12 mouse cellular contexts compared by ENCODE assay signal in the genomic region with DNA sequence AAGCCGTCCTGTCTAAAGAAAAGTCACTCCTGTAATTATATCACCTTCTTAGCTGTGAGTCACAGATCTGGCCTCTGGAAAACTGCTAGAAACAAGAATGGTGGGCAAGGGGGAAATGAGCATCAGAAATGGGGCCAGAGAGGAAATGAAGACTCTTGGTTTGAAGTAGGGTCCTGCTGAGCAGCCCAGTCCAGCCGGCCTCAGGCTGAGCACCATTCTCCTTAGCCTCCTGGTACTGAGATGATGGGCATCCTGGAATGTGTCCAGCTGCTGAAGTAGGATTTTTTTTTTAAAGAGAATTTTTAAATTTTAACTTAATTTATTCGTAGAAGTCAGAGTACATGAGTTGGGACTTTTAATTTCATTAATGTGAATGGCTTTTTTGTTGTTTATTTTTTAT.
DNase-seq lines count a peak whose midpoint lies in the region; ATAC-seq lines count a peak whose summit lies in the region.
"Had no signal": no experiment of that assay in that cellular context is flagged by ENCODE, and none has a peak within 500 bp of the region (broad histone marks: within the 10 kb centered on the region; RNA-seq: fewer than 3 reads in every experiment).

No protein-coding gene starts in this region.

- ATAC-seq in kidney, embryonic 16.5 days (ENCODE audit: low FRiP score, low TSS enrichment): no peak
- peak; percentile 69; the same call in 1 of the 2 replicates for ATAC-seq in embryonic facial prominence, embryonic 12.5 days (ENCODE audit: insufficient number of reproducible peaks, insufficient read depth, low FRiP score, low TSS enrichment)
- peak; percentile 60; the same call in 1 of the 2 replicates for ATAC-seq in kidney, embryonic 14.5 days (ENCODE audit: low FRiP score, low TSS enrichment)
- ATAC-seq: midbrain, embryonic 15.5 days had no signal

- no peak overlapping the region for H3K27ac ChIP-seq in kidney, embryonic 16.5 days (ENCODE audit: low read length)
- no peak overlapping the region for H3K27ac ChIP-seq in embryonic facial prominence, embryonic 12.5 days
- no peak overlapping the region for H3K27ac ChIP-seq in kidney, embryonic 14.5 days (ENCODE audit: low read depth, low read length)
- H3K27ac ChIP-seq: hindbrain, embryonic 15.5 days; midbrain, embryonic 15.5 days had no signal

- H3K36me3 ChIP-seq in kidney, embryonic 16.5 days (ENCODE audit: insufficient read depth, low read length): 0 out of 2 replicates have a peak, but pooled peaks cover 3% of the 10 kb centered on the region
- no peaks in the 10 kb centered on the region for H3K36me3 ChIP-seq in embryonic facial prominence, embryonic 12.5 days
- H3K36me3 ChIP-seq in kidney, embryonic 14.5 days (ENCODE audit: control insufficient read depth, insufficient read depth, low read length): 0 out of 2 replicates have a peak, but pooled peaks cover 4% of the 10 kb centered on the region

- no peaks in the 10 kb centered on the region for H3K27me3 ChIP-seq in kidney, embryonic 16.5 days (ENCODE audit: insufficient read depth, low read length)
- H3K27me3 ChIP-seq in embryonic facial prominence, embryonic 12.5 days: no peaks in the 10 kb centered on the region
- H3K27me3 ChIP-seq in kidney, embryonic 14.5 days (ENCODE audit: control insufficient read depth, insufficient read depth, low read length): no peaks in the 10 kb centered on the region
- H3K27me3 ChIP-seq: hindbrain, embryonic 15.5 days; midbrain, embryonic 15.5 days had no signal

- H3K4me2 ChIP-seq in kidney, embryonic 16.5 days (replicated peaks; ENCODE audit: low read depth, low read length): no peak overlapping the region
- no peak overlapping the region for H3K4me2 ChIP-seq in embryonic facial prominence, embryonic 12.5 days (replicated peaks)
- H3K4me2 ChIP-seq in kidney, embryonic 14.5 days (replicated peaks; ENCODE audit: low read depth, low read length): no peak overlapping the region
- H3K4me2 ChIP-seq: hindbrain, embryonic 15.5 days; midbrain, embryonic 15.5 days had no signal

- H3K4me1 ChIP-seq in kidney, embryonic 16.5 days (ENCODE audit: insufficient read depth, low read length): peaks cover 10% of the 10 kb centered on the region
- peaks cover 17% of the 10 kb centered on the region; the same call in 1 of the 2 replicates for H3K4me1 ChIP-seq in embryonic facial prominence, embryonic 12.5 days
- H3K4me1 ChIP-seq in kidney, embryonic 14.5 days (ENCODE audit: control insufficient read depth, insufficient read depth, low read length): peaks cover 13% of the 10 kb centered on the region

- no peak overlapping the region for H3K4me3 ChIP-seq in kidney, embryonic 16.5 days (ENCODE audit: low read length)
- H3K4me3 ChIP-seq in embryonic facial prominence, embryonic 12.5 days: no peak overlapping the region
- no peak overlapping the region for H3K4me3 ChIP-seq in kidney, embryonic 14.5 days (ENCODE audit: low read length)
- H3K4me3 ChIP-seq: hindbrain, embryonic 15.5 days; midbrain, embryonic 15.5 days had no signal

- H3K9me3 ChIP-seq in kidney, embryonic 16.5 days (ENCODE audit: low read length): no peaks in the 10 kb centered on the region
- H3K9me3 ChIP-seq in embryonic facial prominence, embryonic 12.5 days: no peaks in the 10 kb centered on the region
- no peaks in the 10 kb centered on the region for H3K9me3 ChIP-seq in kidney, embryonic 14.5 days (ENCODE audit: control insufficient read depth, low read length)
- H3K9me3 ChIP-seq: hindbrain, embryonic 15.5 days; midbrain, embryonic 15.5 days had no signal

- WGBS in kidney, embryonic 16.5 days: 39% methylated on average over 3 of the region's 3 CpGs
- WGBS in embryonic facial prominence, embryonic 12.5 days: 29% methylated on average over 3 of the region's 3 CpGs
- WGBS in kidney, embryonic 14.5 days: 46% methylated on average over 3 of the region's 3 CpGs

- H3K9ac ChIP-seq in kidney, embryonic 16.5 days (replicated peaks; ENCODE audit: low read length): no peak overlapping the region
- no peak overlapping the region for H3K9ac ChIP-seq in embryonic facial prominence, embryonic 12.5 days
- H3K9ac ChIP-seq in kidney, embryonic 14.5 days (ENCODE audit: low read depth, low read length): no peak overlapping the region
- H3K9ac ChIP-seq: hindbrain, embryonic 15.5 days; midbrain, embryonic 15.5 days had no signal

- peak; percentile 22 for DNase-seq in kidney, adult 18-20 months
- DNase-seq in 416B (ENCODE audit: low read depth): peak; percentile 20
- no peak for DNase-seq in adrenal gland, postnatal 14 days
- no peak for DNase-seq in c-Kit-positive CD71-positive TER-119-positive erythroid progenitor cells, embryonic 14.5 days (ENCODE audit: low spot score)
- DNase-seq: adrenal gland, adult 8-10 months; gastrocnemius, postnatal 14 days; thymus, postnatal 25 days had no signal

Comparison
In these comparisons a context has a peak if more than half of its experiments do, and no peak if none do; other contexts are left out.
1. DNase-seq: peak in kidney, adult 18-20 months (single experiment) and 416B (single experiment); none in adrenal gland, postnatal 14 days (single experiment) and c-Kit-positive CD71-positive TER-119-positive erythroid progenitor cells, embryonic 14.5 days (single experiment).